Mouse (Mus musculus) lung, embryonic 14.5 days (tissue): ENCODE measurements around the gene Tspear. TPM values are rescaled to one million over a fixed set of nuclear protein-coding genes. Genes with fewer than 3 reads are reported as not detected.

Source experiments
- ATAC-seq: fragments of 200-750 bp; cut with Nextera tagmentation; 2 replicates; pipeline ENCODE4 v1.8.0; 2017; ENCODE audit warnings: mild to moderate bottlenecking, moderate TSS enrichment, moderate library complexity; ENCODE audit not compliant: insufficient read depth
- DNase-seq: peaks from one replicate; pipeline ENCODE4 v3.0.0-alpha.2; 2015
- H3K27ac ChIP-seq: fragments of 300-500 bp; sonication (generic); 2 replicates; pipeline ENCODE4 v1.5.1; 2014; ENCODE audit warnings: low read depth, mild to moderate bottlenecking, moderate library complexity
- H3K27me3 ChIP-seq: fragments of 300-500 bp; sonication (generic); 2 replicates; pipeline ENCODE4 v1.6.1; 2014; ENCODE audit warnings: low read length, control low read depth; ENCODE audit not compliant: insufficient read depth
- H3K36me3 ChIP-seq: fragments of 300-500 bp; sonication (generic); 2 replicates; pipeline ENCODE4 v1.6.1; 2014; ENCODE audit warnings: control low read depth; ENCODE audit not compliant: insufficient read depth
- H3K4me1 ChIP-seq: fragments of 300-500 bp; sonication (generic); 2 replicates; pipeline ENCODE4 v1.6.1; 2014; ENCODE audit warnings: antibody characterized with exemption, control low read depth; ENCODE audit not compliant: insufficient read depth
- H3K4me2 ChIP-seq: fragments of 300-500 bp; sonication (generic); 2 replicates; pipeline ENCODE4 v1.6.1; 2014; ENCODE audit warnings: mild to moderate bottlenecking
- H3K4me3 ChIP-seq: fragments of 300-500 bp; sonication (generic); 2 replicates; pipeline ENCODE4 v1.5.1; 2014; ENCODE audit warnings: low read depth, low read length
- H3K9ac ChIP-seq: fragments of 300-500 bp; sonication (generic); 2 replicates; pipeline ENCODE4 v1.6.1; 2014
- H3K9me3 ChIP-seq: fragments of 300-500 bp; sonication (generic); 2 replicates; pipeline ENCODE4 v1.6.1; 2016; ENCODE audit warnings: low read depth, low read length, control low read depth
- CTCF ChIP-seq: IDR thresholded peaks from 2 replicates; pipeline ENCODE4 v1.5.1; 2016; ENCODE audit warnings: antibody characterized with exemption, low read depth
- WGBS: fragments of 180-500 bp; shearing (Covaris S2); extraction: QIAGEN DNeasy Blood & Tissue Kit; methylation state at CpG from one replicate; pipeline ENCODE4 v1.1.7; 2014; 5-methylcytosine and 5-hydroxymethylcytosine counted together
- polyA plus RNA-seq: library from polyadenylated mRNA; unstranded; fragments of >200 nt; fragmentation: Nextera tagmentation; extraction: Ambion mirVana; gene quantifications from 2 replicates; pipeline ENCODE4 v1.2.1, GENCODE M21; 2014

Gene Tspear
- polyA plus RNA-seq, 1 experiment from 2014 or later = 0.11 TPM

DNA sequence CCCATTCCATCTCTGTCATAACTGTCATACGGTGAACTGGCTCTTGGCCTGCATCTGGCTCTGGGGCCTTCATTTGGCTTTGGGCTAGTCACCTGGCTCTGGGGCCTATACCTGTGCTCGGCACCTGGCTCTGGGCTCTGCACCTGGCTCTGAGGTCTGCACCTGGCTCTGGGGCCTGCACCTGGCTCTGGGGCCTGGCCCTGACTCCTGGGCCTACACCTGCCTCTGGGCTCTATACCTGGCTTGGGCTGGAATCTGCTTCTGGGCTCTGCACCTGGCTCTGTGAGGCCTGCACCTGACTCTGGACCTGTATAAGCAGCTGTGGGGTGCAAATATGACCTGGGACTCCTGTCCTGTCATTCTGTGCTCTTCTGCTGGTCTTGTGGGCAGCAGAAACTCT lies 161.2 kb downstream of the Tspear start:
- ATAC-seq = no peak
- Histone ChIP-seq H3K9me3 (no peaks in the 10 kb centered on the region), H3K36me3 (no peaks in the 10 kb centered on the region), H3K9ac (no peak overlapping the region), H3K4me1 (no peaks in the 10 kb centered on the region), H3K4me3 (no peak overlapping the region), H3K27ac (no peak overlapping the region), H3K4me2 (no peak overlapping the region), H3K27me3 (no peaks in the 10 kb centered on the region)
- WGBS = 75% methylated on average over 2 of the region's 2 CpGs
- TF ChIP-seq CTCF = no peak
- no peak for DNase-seq

- no peak for ATAC-seq
- Histone ChIP-seq H3K4me1 (no peaks in the 10 kb centered on the region), H3K36me3 (no peaks in the 10 kb centered on the region), H3K9me3 (no peaks in the 10 kb centered on the region), H3K4me3 (no peak within 1 kb of the TSS), H3K4me2 (no peak within 1 kb of the TSS), H3K9ac (no peak within 1 kb of the TSS), H3K27me3 (no peaks in the 10 kb centered on the region), H3K27ac (no peak within 1 kb of the TSS)
- no peak for TF ChIP-seq CTCF
- 56% methylated on average over 9 of the region's 9 CpGs for WGBS
- DNase-seq = no peak
Observed at GRCm38 (mm10) chr10:77852559-77852958, 166.2 kb downstream of the Tspear start, which contains the start of gene Gm10318. TSS of gene Gm10318 (plus strand) at chr10:77852859.

- no peak within 1 kb of the TSS for H3K9ac ChIP-seq
- no peaks in the 10 kb centered on the region; the same call in 1 of the 2 replicates for H3K9me3 ChIP-seq
- no peak within 1 kb of the TSS for H3K27ac ChIP-seq
- ATAC-seq = no peak
- TF ChIP-seq CTCF = no peak
- H3K4me2 ChIP-seq = no peak within 1 kb of the TSS
- no peak within 1 kb of the TSS for H3K4me3 ChIP-seq
- DNase-seq = no peak
- H3K36me3 ChIP-seq = no peaks in the 10 kb centered on the region
- 39% methylated on average over 7 of the region's 7 CpGs for WGBS
- H3K27me3 ChIP-seq = no peaks in the 10 kb centered on the region
- H3K4me1 ChIP-seq = 0 out of 2 replicates have a peak, but pooled peaks cover 2% of the 10 kb centered on the region
Observed at GRCm38 (mm10) chr10:77861675-77862074, 175.3 kb downstream of the Tspear start, which contains the start of gene Gm3285. TSS of gene Gm3285 (plus strand) at chr10:77861975.

- Histone ChIP-seq H3K4me3 (peak overlapping the region; percentile 12; the same call in 1 of the 2 replicates), H3K27ac (no peak overlapping the region)
- no peak for TF ChIP-seq CTCF
Observed at GRCm38 (mm10) chr10:77864067-77864761, 177.8 kb downstream of the Tspear start.

GRCm38 (mm10) chr10:77864762-77865143 lies 178.4 kb downstream of the Tspear start:
- Histone ChIP-seq H3K9ac (no peak overlapping the region), H3K36me3 (no peaks in the 10 kb centered on the region), H3K9me3 (no peaks in the 10 kb centered on the region; the same call in 1 of the 2 replicates), H3K27ac (no peak overlapping the region), H3K4me3 (peak overlapping the region; percentile 12; the same call in 1 of the 2 replicates), H3K4me1 (0 out of 2 replicates have a peak, but pooled peaks cover 2% of the 10 kb centered on the region), H3K27me3 (no peaks in the 10 kb centered on the region), H3K4me2 (peak overlapping the region; percentile 43)
- DNase-seq (no peak), ATAC-seq (no peak)
- WGBS = 34% methylated on average over 11 of the region's 11 CpGs
- TF ChIP-seq CTCF = no peak

More at GRCm38 (mm10) chr10:77864067-77864761, 177.8 kb downstream of the Tspear start:
- Histone ChIP-seq H3K27me3 (no peaks in the 10 kb centered on the region), H3K9ac (no peak overlapping the region), H3K4me1 (0 out of 2 replicates have a peak, but pooled peaks cover 2% of the 10 kb centered on the region), H3K36me3 (no peaks in the 10 kb centered on the region), H3K9me3 (no peaks in the 10 kb centered on the region; the same call in 1 of the 2 replicates), H3K4me2 (peak overlapping the region; percentile 43)
- DNase-seq = peak; percentile 50
- 26% methylated on average over 14 of the region's 14 CpGs for WGBS
- ATAC-seq = peak; percentile 82

DNA sequence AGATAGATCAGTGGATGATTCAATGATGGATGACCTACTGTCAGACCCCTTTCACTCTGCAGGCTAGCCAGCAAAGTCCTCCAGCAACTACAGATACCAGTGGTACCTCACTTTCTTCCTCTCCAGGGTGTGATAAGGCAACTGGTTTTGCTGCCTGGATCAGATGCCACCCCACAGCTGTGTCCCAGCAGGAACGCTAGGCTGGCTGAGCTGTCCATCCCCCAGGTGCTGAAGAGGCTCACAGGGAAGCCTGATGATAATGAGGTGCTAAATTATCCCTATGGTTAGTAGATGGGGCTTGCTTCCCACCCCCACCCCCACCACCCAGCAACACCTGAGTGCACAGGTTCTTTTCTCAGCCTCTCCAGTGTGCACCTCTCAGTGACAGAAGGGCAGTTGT lies 181.2 kb downstream of the Tspear start:
- peak; percentile 49 for DNase-seq
- WGBS = 15% methylated on average over 1 of the region's 1 CpGs

DNA sequence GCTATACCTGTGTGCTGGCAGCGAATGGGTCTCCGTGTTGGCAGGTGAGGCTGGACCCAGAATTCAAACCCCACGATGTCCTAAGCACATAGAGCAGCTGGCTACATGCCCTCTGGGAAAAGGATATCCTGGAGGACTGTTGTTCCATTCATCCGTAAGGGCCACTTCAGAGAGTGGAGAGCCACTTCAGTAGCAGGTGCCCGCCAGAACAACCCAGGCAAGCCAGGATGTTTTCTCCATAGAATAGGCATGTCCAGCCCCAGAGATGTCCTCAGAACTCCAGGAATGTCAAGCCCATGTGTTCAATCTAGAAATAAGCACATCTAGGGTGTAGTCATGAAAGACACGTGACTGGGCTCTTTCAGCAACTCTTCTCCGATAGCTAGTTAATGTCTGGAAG lies 183.3 kb downstream of the Tspear start:
- TF ChIP-seq CTCF = no peak
- no peaks in the 10 kb centered on the region for H3K9me3 ChIP-seq
- no peak overlapping the region for H3K4me2 ChIP-seq
- no peaks in the 10 kb centered on the region for H3K36me3 ChIP-seq
- DNase-seq = peak; percentile 66
- H3K4me3 ChIP-seq = no peak overlapping the region
- H3K9ac ChIP-seq = no peak overlapping the region
- no peaks in the 10 kb centered on the region for H3K27me3 ChIP-seq
- WGBS = 63% methylated on average over 7 of the region's 7 CpGs
- peak; percentile 60 for ATAC-seq
- no peak overlapping the region for H3K27ac ChIP-seq
- 0 out of 2 replicates have a peak, but pooled peaks cover under 1% of the 10 kb centered on the region for H3K4me1 ChIP-seq

More for the DNA sequence above, 181.2 kb downstream of the Tspear start:
- H3K9ac ChIP-seq = no peak overlapping the region
- no peaks in the 10 kb centered on the region for H3K27me3 ChIP-seq
- H3K36me3 ChIP-seq = no peaks in the 10 kb centered on the region
- 0 out of 2 replicates have a peak, but pooled peaks cover 2% of the 10 kb centered on the region for H3K4me1 ChIP-seq
- ATAC-seq = no peak
- TF ChIP-seq CTCF = no peak
- H3K9me3 ChIP-seq = no peaks in the 10 kb centered on the region; the same call in 1 of the 2 replicates
- H3K27ac ChIP-seq = no peak overlapping the region
- H3K4me2 ChIP-seq = no peak overlapping the region
- H3K4me3 ChIP-seq = no peak overlapping the region
